Mouse (Mus musculus) heart, adult 18-20 months (tissue): ENCODE measurements around the gene Rpgrip1. TPM values are rescaled to one million over a fixed set of nuclear protein-coding genes. Genes with fewer than 3 reads are reported as not detected.
"Not testable (repeated sequence)": the region's sequence is repeated elsewhere in the genome, so short reads cannot be mapped to it uniquely, and the experiment has no call there.

Source experiments
- DNase-seq, 2 experiments: peaks; one replicate each; pipeline ENCODE4 v3.0.0; 2021 to 2022; ENCODE audit warnings: mixed read lengths in 1 of 2
- long read RNA-seq, 2 experiments: library from polyadenylated mRNA; stranded (forward); transcript quantifications; one replicate each; pipeline ENCODE4 v2.0.0; 2021
- total RNA-seq, 2 experiments: library from RNA; stranded (reverse); gene quantifications; 2 replicates each; pipeline ENCODE4 v1.2.3; 2021

The Rpgrip1 gene
- total RNA-seq = 1 to 10 TPM in 1 of 2 experiments, under 1 TPM in 1; 0.30 to 1.0 TPM
- long read RNA-seq, experiment 1 = 0 reads
- long read RNA-seq, experiment 2, partial matches to known transcripts = 0 of 1 reads
- long read RNA-seq, experiment 2, other reads (novel, unspliced or antisense) = 1 of 1 reads

DNA sequence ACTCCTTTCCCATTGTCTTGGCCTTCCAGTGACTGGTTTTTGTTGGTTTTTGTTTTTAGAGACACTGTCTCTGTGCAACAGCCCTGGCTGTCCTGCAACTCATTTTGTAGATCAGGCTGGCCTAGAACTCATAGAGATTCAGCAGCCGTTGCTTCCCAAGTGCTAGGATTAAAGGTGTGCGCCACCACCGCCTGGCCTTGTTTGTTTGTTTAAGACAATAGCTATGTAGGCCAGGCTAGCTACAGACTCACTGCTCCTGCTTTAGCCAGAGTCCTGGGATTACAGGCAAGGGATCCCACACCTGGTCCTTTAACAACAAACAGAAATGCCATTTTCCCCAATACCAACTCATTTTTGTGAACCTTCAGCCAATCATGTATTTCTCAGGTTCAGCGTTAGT is at the start of gene Rpgrip1:
Rpgrip1 (plus strand) TSS at position 359 of the 400 bp plus-strand sequence.
- no peak for DNase-seq

DNA sequence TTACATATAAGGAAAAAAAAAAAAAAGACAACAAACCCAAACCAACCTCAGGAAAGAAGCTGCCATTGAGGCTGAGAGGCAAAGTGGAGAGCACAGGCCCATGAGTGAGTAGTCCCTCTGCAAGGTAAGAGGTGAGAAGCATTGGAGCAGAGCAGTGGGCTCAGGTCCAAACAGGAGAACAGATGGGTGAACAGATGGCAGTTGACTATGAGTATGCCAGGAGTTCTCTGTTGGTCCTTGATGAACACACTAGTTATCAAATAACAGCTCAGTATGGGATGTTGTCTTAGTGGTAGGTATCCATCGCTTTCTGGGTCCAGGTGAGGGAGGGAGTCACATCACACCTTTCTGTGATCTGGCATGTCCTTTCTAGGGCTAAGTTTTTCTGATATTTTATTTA is 49.7 kb upstream of the Rpgrip1 start:
- no peak for DNase-seq

DNA sequence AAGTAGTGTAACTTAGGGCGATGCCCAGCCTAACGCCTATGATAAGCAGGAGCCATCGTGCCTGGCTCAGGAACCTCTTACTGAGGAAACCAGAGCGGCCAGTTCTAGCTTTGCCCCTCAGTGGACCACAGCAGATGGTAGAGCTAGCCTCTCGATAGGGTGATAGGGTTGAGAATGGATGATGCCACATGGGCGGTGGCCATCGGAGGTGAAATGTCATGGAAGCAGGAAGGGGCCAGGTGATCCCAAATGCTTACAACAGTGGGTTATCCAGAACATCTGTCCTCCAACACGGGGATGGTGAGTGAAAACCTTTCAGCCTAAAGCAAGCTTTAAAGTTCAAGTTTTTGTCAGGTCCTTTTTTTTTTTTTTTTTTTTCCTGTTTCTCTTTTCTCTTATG is 48.7 kb upstream of the Rpgrip1 start:
- DNase-seq = no peak

DNA sequence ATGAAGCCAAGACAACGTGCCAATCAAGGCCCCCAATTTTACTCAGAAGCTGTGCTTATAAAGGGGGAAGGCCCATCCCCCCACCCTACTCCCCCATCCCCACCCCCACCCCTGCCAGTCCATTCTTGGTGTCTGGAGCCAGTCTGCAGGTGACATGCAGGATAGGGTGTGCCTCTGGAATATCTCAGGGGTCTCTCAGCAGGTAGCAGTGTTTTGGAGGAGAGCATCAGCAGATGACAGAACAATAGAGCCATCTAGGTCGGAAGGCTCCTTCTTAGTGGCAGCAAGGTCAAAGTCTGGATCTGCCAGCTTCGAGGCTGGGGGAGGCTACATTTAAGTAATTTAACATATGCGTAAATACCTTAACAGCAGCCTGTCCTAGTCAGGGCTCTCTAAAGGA is 44.4 kb upstream of the Rpgrip1 start:
- no peak for DNase-seq

DNA sequence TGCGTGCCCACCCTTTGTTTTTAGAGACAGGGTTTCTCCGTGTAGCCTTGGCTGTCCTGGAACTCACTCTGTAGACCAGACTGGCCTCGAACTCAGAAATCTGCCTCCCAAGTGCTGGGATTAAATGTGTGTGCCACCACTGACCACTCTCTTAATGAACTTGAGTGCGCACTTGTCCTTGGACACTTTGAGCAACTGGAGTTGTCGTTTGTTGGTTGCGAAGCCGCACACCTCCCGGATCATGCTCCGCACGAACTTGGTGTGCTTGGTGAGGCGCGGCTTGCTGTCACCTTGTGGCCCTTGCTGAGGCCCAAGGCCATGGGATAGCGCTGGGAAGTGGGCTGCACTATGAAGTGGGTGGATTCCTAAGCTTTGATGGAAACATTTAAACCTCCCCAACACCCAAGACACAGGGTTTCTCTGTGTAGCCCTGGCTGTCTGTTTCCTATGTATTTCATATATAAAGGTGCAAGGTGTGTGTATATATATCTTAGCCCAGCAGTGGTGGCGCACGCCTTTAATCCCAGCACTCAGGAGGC is 38.8 kb upstream of the Rpgrip1 start:
- DNase-seq = no peak

DNA sequence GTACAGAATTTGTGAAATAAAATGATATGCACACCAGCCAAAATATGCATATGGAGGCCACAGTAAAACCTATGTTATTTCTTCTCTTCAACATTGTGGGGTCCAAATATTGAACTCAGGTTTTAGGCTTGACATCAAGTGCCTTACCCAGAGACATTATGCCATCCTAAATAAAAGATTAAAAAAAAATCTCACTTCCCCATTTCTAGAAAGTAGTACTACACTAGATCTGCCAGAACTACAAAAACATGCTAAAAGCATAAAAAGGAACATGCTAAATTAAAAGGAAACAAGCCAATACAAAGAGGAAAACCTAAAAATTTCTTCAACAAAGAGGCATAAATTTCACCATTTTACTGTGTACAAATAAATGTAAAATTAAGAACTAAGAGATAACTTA is 27.4 kb upstream of the Rpgrip1 start:
- no peak for DNase-seq

DNA sequence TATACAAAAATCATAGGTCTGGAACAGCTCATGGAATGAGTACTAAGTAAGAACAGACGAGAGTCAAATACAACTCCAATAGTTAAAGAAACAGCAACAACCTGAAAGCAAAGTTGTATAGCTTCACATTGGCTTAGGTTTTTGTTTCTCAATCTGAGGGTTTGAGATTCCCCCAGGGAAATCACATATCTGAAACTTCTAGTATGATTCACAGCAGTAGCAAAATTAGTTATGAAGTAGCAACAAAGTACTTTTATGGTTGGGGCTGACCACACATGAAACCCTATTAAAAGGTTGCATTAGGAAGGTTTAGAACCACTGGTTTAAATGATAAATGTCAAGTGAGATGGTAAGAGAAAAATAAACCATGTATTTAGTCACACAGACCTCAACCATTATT is 16.0 kb upstream of the Rpgrip1 start:
- no peak for DNase-seq

DNA sequence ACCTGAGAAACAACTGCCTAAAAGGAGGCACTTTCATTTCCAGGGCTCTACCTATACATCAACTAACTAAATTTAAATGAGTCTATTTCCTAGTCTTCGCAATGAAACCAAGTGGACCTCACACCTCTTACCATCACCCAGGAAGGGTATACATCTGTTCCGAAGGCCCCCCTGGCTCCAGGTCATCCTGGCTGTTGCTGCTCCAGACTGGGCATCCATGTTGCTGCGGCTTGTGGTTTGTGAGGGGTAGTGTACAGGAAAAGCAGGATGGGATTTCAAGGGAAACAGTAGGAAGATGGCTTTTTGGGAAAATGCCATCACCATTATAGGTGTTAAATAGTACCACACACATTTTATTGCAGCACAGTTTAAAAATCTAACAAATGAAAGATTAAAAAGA is 13.3 kb upstream of the Rpgrip1 start:
- DNase-seq = not testable (repeated sequence)

DNA sequence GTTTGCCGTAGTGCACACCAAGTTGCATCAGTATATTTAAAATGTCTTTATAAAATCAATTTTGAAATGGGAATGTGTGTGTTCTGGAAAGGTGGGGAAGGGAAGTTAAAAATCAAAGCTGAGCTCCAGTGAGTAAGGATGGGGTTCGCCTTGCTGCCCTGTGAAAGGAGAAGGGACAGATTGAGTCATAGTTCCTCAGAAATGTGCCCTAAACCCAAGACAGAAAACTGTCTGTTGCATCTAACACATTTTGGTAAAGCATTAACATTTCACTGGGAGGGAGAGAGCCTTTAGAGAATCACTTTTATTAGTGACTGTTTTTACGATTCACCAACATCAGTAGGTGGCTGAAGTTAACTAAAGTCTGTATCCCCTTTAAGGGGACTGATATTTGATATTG is 12.1 kb upstream of the Rpgrip1 start:
- not testable (repeated sequence) for DNase-seq

DNA sequence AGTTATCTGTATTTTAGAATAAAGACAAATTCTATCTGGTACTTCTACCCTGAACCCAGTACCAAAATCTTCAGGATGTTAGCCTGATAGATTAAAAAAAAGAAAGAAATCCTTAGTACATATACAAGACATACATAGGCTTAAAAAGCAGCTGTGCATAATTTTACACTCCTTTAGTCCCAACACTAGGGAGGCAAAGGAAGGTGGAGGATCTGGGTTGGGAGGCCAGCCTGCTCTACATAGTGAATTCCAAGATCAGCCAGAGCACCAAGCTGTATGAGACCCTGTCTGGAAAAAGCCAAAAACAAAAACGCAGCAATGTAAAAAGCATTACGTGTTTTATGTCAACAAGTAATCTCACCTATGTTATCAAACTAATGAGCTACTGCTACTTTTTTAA is 10.9 kb upstream of the Rpgrip1 start:
- DNase-seq = no peak

DNA sequence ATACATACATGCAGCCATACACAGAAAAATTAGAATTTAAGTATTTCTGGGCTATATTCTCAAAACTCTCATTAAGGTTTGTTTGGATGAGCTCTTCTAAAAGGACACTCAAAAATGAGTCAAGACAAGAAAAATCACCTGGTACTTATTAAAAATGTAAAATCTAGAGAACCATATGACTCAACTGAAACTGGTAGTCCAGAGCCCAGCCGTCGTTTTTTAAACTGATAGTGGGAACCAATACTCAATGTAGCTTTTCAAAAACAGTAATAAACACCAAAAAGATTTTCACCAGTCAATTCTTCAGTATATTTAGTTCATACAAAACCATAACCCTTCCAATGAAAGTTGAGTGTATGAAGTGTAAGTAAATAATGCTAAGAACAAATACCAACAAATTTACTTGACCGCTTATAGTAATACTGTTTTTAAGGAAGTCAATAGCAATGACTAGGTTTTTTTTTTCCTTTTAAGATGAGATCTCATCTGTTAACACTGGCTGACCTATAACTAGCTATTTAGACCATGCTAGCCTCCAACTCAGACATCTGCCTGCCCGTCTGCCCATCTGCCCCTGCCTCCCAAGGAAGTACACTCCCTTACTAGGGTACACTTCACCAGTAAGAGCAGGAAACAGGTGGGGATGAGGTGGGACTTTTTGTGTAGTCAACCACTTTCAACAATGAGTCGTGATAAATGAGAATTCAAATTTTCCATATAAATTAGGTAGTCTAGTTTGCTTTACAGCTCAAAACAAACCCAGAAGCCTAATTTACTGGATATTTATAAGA is 10.1 kb upstream of the Rpgrip1 start:
- no peak for DNase-seq

DNA sequence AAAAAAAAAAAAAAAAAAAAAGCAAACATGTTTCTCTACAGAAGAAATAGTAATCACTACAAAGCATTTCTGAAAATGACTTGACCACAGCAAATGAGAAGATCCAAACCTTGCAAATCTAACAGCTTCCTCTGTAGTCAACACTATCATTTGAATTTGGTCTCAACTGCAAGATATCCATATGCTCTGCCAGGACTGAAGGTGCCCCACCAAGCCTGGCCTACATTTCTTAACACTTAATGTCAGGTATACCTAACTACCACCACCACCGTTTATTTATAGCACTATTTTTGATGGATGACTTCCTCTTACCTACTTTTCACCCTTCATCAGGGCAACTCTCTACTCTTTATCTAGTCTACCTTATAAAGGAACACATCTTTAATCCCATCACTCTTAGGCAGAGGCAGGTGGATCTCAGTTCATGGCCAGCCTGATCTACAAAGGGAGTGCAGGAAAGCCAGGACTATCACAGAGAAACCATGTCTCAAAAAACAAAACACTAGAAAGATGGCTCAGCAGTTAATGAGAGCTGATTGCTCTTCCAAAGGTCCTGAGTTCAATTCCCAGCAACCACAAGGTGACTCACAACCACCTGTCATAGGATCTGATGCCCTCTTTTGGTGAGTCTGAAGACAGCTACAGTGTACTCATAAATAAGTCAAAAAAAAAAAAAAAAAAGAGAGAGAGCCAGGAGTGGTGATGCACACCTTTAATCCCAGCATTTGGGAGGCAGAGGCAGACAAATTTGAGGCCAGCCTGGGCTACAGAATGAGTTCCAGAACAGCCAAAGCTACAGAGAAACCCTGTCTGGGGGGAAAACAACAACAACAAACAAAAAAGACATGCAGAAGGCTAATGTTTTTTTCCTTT is 9.0 kb upstream of the Rpgrip1 start:
- DNase-seq = no peak

DNA sequence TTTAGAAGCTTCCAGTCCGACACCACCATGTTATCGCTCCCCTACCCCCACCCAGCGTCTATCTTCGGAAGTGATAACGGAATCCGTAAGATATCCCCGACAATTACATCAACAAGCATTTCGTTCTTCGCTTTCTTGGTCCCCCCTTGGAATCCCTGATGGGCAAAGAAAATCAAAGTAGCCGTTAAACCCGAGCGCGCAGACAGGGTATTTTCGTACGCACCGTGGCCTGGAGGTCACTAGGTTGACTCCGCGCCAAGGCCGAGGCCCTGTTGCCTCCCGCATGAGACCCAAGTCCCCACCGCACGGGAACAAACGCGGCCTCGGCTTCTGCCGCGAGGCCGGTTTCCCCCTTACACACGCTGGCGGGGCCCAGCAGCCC is 7.0 kb upstream of the Rpgrip1 start:
- DNase-seq = no peak

DNA sequence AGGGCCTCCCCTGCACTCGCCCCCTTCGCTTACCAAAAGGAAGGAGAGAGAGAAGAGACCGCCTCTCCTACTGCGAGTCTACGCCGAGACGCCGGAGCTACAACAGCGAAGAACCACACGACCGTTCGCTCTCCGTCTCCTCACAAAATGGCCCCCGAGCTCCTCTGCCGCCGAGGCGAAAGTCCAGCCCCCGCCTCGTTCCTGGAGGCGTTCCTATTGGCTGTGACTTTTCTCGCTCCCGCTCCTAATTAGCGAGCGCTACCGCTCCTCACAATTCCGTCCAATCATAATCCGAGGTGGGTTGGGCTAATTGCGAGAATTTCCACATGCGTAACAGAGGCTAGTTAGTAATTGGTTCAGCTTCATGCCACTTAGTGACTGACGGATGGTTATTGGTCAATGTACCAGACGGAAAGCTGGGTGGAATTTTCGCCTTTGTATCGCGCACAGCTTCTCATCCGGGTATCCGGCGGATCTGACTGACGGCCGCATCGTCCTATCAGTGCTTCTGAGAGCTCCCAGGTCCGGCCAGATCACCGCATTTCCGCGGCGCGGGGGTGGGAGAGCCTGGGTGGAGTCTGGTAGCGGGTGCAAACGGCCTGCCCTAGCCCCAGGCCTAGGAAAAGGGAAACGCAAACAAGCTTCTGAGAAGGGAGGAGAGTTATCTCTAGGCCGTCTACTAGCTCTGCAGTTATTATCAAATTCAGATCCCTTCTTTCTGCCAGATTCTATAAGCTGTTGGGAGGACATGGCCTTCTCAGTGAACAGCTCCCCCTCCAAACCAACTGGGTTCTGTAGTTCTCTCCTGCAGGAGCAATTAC is 6.4 kb upstream of the Rpgrip1 start, which contains the start of gene Hnrnpc:
Hnrnpc (minus strand) TSS at position 173 of the 821 bp plus-strand sequence.
- peak; percentile 100 for DNase-seq

DNA sequence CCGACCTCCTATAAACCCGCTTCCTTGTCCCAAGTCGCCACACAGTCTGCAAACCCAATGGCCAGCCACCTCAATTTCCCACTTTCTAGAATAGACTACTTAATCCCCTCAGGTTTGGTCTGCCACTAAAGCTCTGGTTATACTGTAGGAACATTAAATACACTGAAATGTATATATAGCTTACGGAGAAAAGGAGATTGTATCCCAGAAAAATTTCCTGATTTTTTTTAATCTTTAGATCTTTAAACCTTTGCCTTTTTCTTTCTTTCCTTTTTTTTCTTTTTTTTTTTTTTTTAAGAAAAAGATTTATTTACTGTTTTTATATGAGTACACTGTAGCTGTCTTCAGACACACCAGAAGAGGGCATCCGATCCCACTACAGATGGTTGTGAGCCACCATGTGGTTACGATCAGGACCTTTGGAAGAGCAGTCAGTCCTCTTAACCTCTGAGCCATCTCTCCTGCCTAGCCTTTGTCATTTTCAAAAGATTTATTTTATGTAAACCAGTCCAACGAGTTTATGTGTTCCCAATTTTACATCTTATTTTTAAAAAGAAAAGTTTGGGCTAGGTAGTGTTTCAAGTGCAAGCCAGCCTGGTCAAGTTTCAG is 5.7 kb upstream of the Rpgrip1 start:
- DNase-seq = no peak

DNA sequence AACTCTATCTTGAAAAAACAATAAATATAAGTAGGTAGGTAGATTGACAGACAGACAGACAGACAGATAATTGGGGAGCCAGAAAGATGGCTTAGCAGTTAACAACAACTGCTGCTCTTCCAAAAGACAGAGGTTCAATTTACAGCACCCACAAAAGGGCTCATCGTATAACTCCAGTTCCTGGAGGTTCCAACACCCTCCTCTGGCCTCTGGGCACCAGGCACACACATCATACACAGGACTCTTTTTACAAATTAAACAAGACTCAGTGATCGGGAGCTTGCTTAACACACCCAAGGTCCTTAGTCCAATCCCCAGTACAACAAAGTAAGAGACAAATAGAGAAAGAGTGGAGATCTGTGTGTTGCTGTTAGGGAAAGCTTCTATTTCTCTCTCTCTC is 5.2 kb upstream of the Rpgrip1 start:
- no peak for DNase-seq

DNA sequence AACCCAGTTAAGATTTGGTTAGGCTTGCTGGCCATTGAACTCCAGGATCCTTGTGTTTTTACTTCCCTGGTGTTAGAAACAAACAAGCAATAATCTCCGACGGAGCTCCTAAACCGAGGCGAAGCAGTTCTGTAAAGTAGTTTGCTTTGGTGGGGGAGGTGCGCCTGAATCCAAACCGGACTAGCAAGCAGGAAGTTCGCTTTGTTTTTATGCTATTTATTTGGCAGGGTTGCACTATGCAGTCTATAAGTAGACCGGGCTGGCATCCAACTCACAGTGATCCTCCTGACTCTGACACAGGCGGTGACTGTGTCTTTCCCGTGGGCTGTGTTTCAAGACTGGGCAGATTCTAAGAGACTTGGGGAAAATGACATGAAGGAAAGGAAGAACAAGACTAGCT is 3.8 kb upstream of the Rpgrip1 start:
- peak; percentile 58 to 66 for DNase-seq

DNA sequence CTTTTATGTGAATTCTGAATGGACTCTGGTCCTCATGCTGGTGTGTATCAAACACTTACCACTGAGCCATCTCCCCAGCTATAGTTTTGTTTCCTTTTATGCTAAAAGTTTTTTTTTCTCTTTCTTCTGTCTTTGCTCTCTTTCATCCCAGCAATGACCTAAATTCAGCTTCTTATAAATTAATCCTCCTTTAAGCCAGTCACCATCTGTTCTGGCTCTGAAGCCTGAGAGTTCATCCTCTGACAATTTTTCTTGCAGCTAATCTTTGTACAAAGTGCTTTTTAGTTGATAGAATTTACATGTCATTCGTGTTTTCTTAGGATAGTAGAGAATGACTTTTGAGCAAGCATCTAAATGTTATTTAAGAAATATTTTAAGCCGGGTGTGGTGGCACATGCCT is 2.5 kb upstream of the Rpgrip1 start:
- DNase-seq = no peak

DNA sequence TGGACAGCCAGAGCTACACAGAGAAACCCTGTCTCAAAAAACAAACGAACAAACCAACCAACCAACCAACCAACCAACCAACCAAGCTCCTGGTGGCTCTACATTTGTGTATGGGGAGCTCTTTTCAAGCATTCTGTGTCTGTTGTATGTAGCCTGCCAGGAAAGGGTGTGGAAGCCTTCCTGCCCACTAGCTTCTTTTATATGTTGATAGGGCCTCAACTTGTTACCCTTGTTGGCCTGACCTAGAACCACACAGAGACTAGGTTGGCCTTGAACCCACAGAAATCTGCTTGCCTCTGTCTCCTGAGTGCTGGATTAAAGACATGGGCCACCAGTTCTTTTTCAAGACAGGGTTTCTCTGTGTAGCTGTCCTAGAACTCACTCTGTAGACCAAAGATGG is 3.6 kb downstream of the Rpgrip1 start:
- no peak for DNase-seq

DNA sequence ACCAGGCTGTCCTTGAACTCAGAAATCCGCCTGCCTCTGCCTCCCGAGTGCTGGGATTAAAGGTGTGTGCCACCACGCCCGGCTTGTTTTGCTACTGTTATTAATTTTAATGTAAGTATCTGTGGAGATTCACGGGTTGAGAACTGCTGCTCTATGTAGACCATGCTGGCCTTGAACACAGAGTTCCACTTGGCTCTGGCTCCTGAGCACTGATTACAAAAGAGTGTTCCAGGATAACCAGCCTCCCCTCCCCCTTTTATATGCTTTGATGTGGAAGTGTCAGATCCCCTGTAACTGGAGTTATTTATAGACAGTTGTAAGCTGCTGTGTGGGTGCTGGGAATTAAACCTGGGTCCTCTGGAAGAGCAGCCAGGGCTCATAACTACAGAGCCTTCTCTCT is 6.7 kb downstream of the Rpgrip1 start:
- DNase-seq = no peak

DNA sequence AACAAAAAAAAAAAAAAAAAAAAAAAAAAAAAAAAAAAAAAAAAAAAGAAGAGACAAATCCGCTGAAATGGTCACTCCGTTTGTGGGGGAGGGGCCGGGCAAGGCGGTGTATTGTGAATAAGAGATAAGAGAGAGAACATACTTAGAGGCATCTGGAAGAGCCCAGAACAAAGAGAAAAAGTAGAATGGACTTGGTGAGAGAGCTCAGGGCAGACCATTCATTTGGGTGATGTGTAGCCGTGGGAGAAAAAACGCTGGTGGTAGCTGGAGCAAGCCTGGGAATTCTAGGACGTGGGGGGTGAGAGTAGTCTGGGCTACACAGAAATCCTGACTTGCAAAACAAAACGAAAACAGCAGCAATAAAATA is 7.9 kb downstream of the Rpgrip1 start:
- no peak for DNase-seq
